Mouse (Mus musculus) left cerebral cortex, postnatal 25 days (tissue): ENCODE measurements around the gene Ikzf4. TPM values are rescaled to one million over a fixed set of nuclear protein-coding genes. Genes with fewer than 3 reads are reported as not detected.

ENCODE experiments used
- DNase-seq, 2 experiments: peaks; one replicate each; pipeline ENCODE4 v3.0.0; 2022; ENCODE audit warnings: low spot score in 2 of 2, mixed read lengths in 1 of 2
- intact Hi-C: fragments of 180-260 bp; cut with DNase I; formaldehyde crosslinking; loops from one replicate; pipeline ENCODE4 v1.15.1; 2025
- microRNA-seq, 2 experiments: library from miRNA; unstranded; fragments of <30 nt; microRNA quantifications; one replicate each; pipeline ENCODE4 v1.2.0; 2022
- total RNA-seq, 2 experiments: library from RNA; stranded (reverse); gene quantifications; 2 replicates each; pipeline ENCODE4 v1.2.3; 2021

Ikzf4 gene
- total RNA-seq, 2 experiments from 2014 or later = 17.9 to 18.9 TPM

DNA sequence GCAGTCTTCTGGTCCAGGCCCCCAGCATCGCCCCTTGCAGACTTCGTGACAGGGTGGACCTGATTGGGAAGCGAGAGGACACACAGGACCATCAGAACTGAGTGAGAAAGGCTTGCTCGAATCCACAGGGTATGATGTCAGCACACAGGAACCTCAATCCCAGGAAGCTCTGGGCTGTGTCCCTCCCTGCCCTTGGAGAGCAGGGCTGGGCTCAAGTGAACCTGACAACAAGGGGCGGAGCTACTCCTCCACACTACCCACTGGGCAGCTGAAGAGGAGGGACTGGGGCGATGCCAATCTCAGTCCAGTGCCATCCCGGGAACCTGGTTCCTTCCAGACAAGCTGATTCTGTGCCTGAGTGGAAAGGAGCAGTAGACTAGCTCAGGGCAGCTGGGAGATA is 62.1 kb downstream of the Ikzf4 start:
- intact Hi-C loops = no loop called here
- DNase-seq = no peak

Small RNA genes within 50 kb of the gene (microRNA-seq; reads per million reads assigned to microRNA genes)
- 0 reads per million in 2 experiments for gene Mir6917

Other genes starting within 250 kb of the Ikzf4 start
- under 1 TPM; 0.30 to 0.32 TPM for gene Slc39a5, start 244.8 kb downstream of the Ikzf4 start, total RNA-seq
- gene Nabp2, start 234.5 kb downstream of the Ikzf4 start, total RNA-seq = 10 to 100 TPM; 87.8 to 89.7 TPM
- 10 to 100 TPM; 76.7 to 78.6 TPM for gene Rnf41, start 234.3 kb downstream of the Ikzf4 start, total RNA-seq
- gene Smarcc2, start 186.7 kb downstream of the Ikzf4 start, total RNA-seq = 100 to 1,000 TPM; 228 to 232 TPM
- gene Myl6, start 151.8 kb downstream of the Ikzf4 start, total RNA-seq = 100 to 1,000 TPM; 616 to 641 TPM
- 10 to 100 TPM; 22.9 to 24.0 TPM for gene Myl6b, start 147.3 kb downstream of the Ikzf4 start, total RNA-seq
- 1 to 10 TPM; 7.9 to 8.0 TPM for gene Esyt1, start 120.1 kb downstream of the Ikzf4 start, total RNA-seq
- gene Zc3h10, start 98.2 kb downstream of the Ikzf4 start, total RNA-seq = 10 to 100 TPM; 13.2 to 13.5 TPM
- gene Rpl41, start 96.7 kb downstream of the Ikzf4 start, total RNA-seq = 1,000 to 10,000 TPM; 1,545 to 1,604 TPM
- gene Pa2g4, start 80.0 kb downstream of the Ikzf4 start, total RNA-seq = 10 to 100 TPM; 56.7 to 62.7 TPM
- gene Erbb3, start 56.3 kb downstream of the Ikzf4 start, total RNA-seq = 1 to 10 TPM; 5.8 to 7.6 TPM
- gene Rps26, start 19.2 kb downstream of the Ikzf4 start, total RNA-seq = 100 to 1,000 TPM; 235 to 247 TPM
- 10 to 100 TPM; 10.8 to 12.3 TPM for gene Suox, start 28.1 kb upstream of the Ikzf4 start, total RNA-seq
- gene Rab5b, start 50.3 kb upstream of the Ikzf4 start, total RNA-seq = 100 to 1,000 TPM; 125 to 132 TPM
- gene Pmel, start 58.2 kb upstream of the Ikzf4 start, total RNA-seq = under 1 TPM; 0.39 to 0.96 TPM
- 1 to 10 TPM; 2.5 to 3.2 TPM for gene Cdk2, start 59.0 kb upstream of the Ikzf4 start, total RNA-seq
- 1 to 10 TPM; 5.1 to 6.3 TPM for gene Dgka, start 98.9 kb upstream of the Ikzf4 start, total RNA-seq
- 10 to 100 TPM; 28.8 to 29.5 TPM for gene Pym1, start 101.9 kb upstream of the Ikzf4 start, total RNA-seq
- gene Mmp19, start 144.9 kb upstream of the Ikzf4 start, total RNA-seq = under 1 TPM; 0.39 to 0.78 TPM
- gene Dnajc14, start 158.1 kb upstream of the Ikzf4 start, total RNA-seq = 10 to 100 TPM; 65.6 to 66.1 TPM
- 10 to 100 TPM in 1 of 2 experiments, 1 to 10 TPM in 1; 8.8 to 10.2 TPM for gene Tmem198b, start 158.4 kb upstream of the Ikzf4 start, total RNA-seq
- gene Sarnp, start 171.3 kb upstream of the Ikzf4 start, total RNA-seq = 10 to 100 TPM; 37.1 to 40.7 TPM
- 1 to 10 TPM; 6.9 to 7.5 TPM for gene Ormdl2, start 175.7 kb upstream of the Ikzf4 start, total RNA-seq
- 10 to 100 TPM; 12.8 to 14.9 TPM for gene Gdf11, start 245.7 kb upstream of the Ikzf4 start, total RNA-seq